Mouse (Mus musculus): ENCODE measurements around the gene Glis1.

The Glis1 gene

GRCm38 (mm10) chr4:107452266-107453015, 18.1 kb downstream of the Glis1 start:
- DNase-seq (ENCODE audit: low spot score), result peak; percentile 65

- DNase-seq (ENCODE audit: low spot score), result peak; percentile 95
Measured at GRCm38 (mm10) chr4:107453141-107453984, 19.0 kb downstream of the Glis1 start.

- no peak for DNase-seq (ENCODE audit: low spot score)
Measured at GRCm38 (mm10) chr4:107457602-107458001, 23.2 kb downstream of the Glis1 start.

- no peak for DNase-seq (ENCODE audit: low spot score)
Measured at GRCm38 (mm10) chr4:107458907-107459306, 24.5 kb downstream of the Glis1 start.

- DNase-seq (ENCODE audit: low spot score), result no peak
Measured at GRCm38 (mm10) chr4:107459461-107459860, 25.1 kb downstream of the Glis1 start.

- DNase-seq (ENCODE audit: low spot score), result no peak
Measured at GRCm38 (mm10) chr4:107460468-107460867, 26.1 kb downstream of the Glis1 start.

GRCm38 (mm10) chr4:107467831-107468230, 33.4 kb downstream of the Glis1 start:
- no peak for DNase-seq (ENCODE audit: low spot score)

- DNase-seq (ENCODE audit: low spot score), result no peak
Measured at GRCm38 (mm10) chr4:107468264-107468663, 33.9 kb downstream of the Glis1 start.

GRCm38 (mm10) chr4:107468768-107469167, 34.4 kb downstream of the Glis1 start:
- DNase-seq (ENCODE audit: low spot score), result no peak

GRCm38 (mm10) chr4:107476266-107476665, 41.9 kb downstream of the Glis1 start:
- DNase-seq (ENCODE audit: low spot score), result no peak

- DNase-seq (ENCODE audit: low spot score), result no peak
Measured at GRCm38 (mm10) chr4:107479015-107479414, 44.6 kb downstream of the Glis1 start.

- DNase-seq (ENCODE audit: low spot score), result no peak
Measured at GRCm38 (mm10) chr4:107482541-107482940, 48.1 kb downstream of the Glis1 start.

- DNase-seq (ENCODE audit: low spot score), result no peak
Measured at GRCm38 (mm10) chr4:107483556-107484220, 49.3 kb downstream of the Glis1 start.

- DNase-seq (ENCODE audit: low spot score), result no peak
Measured at GRCm38 (mm10) chr4:107484221-107484575, 49.8 kb downstream of the Glis1 start.

- DNase-seq (ENCODE audit: low spot score), result peak; percentile 47
Measured at GRCm38 (mm10) chr4:107485903-107486302, 51.5 kb downstream of the Glis1 start.

- no peak for DNase-seq (ENCODE audit: low spot score)
Measured at GRCm38 (mm10) chr4:107489121-107489840, 54.9 kb downstream of the Glis1 start.

GRCm38 (mm10) chr4:107492991-107493390, 58.6 kb downstream of the Glis1 start:
- no peak for DNase-seq (ENCODE audit: low spot score)

GRCm38 (mm10) chr4:107495751-107496430, 61.5 kb downstream of the Glis1 start:
- no peak for DNase-seq (ENCODE audit: low spot score)

GRCm38 (mm10) chr4:107497430-107497935, 63.1 kb downstream of the Glis1 start:
- DNase-seq (ENCODE audit: low spot score), result no peak

- no peak for DNase-seq (ENCODE audit: low spot score)
Measured at GRCm38 (mm10) chr4:107502601-107503051, 68.2 kb downstream of the Glis1 start.

- DNase-seq (ENCODE audit: low spot score), result no peak
Measured at GRCm38 (mm10) chr4:107514981-107515380, 80.6 kb downstream of the Glis1 start.
